Mouse (Mus musculus): ENCODE measurements around the gene Itgb2.

Gene Itgb2

GRCm38 (mm10) chr10:77553285-77553684, 23.2 kb downstream of the Itgb2 start:
- DNase-seq: no peak

- no peak for DNase-seq
Observed at GRCm38 (mm10) chr10:77554918-77555317, 24.9 kb downstream of the Itgb2 start.

GRCm38 (mm10) chr10:77556631-77557030, 26.6 kb downstream of the Itgb2 start:
- no peak for DNase-seq

GRCm38 (mm10) chr10:77557641-77558040, 27.6 kb downstream of the Itgb2 start:
- peak; percentile 36 for DNase-seq

GRCm38 (mm10) chr10:77560090-77560489, 30.0 kb downstream of the Itgb2 start:
- no peak for DNase-seq

GRCm38 (mm10) chr10:77560830-77561229, 30.8 kb downstream of the Itgb2 start:
- DNase-seq: no peak

- DNase-seq: no peak
Observed at GRCm38 (mm10) chr10:77561508-77561907, 31.5 kb downstream of the Itgb2 start.

- DNase-seq: no peak
Observed at GRCm38 (mm10) chr10:77565005-77565404, 35.0 kb downstream of the Itgb2 start.

GRCm38 (mm10) chr10:77566651-77567050, 36.6 kb downstream of the Itgb2 start:
- peak; percentile 87 for DNase-seq

- DNase-seq: no peak
Observed at GRCm38 (mm10) chr10:77569481-77569880, 39.4 kb downstream of the Itgb2 start.

- peak; percentile 48 for DNase-seq
Observed at GRCm38 (mm10) chr10:77569973-77570658, 40.1 kb downstream of the Itgb2 start.

- DNase-seq: no peak
Observed at GRCm38 (mm10) chr10:77572225-77572624, 42.2 kb downstream of the Itgb2 start.

- no peak for DNase-seq
Observed at GRCm38 (mm10) chr10:77573162-77573561, 43.1 kb downstream of the Itgb2 start.

- no peak for DNase-seq
Observed at GRCm38 (mm10) chr10:77580027-77580920, 50.2 kb downstream of the Itgb2 start.

- no peak for DNase-seq
Observed at GRCm38 (mm10) chr10:77581023-77581407, 51.0 kb downstream of the Itgb2 start.

- DNase-seq: peak; percentile 96
Observed at GRCm38 (mm10) chr10:77581408-77582284, 51.6 kb downstream of the Itgb2 start, which contains the start of gene Pttg1ip. TSS of gene Pttg1ip (plus strand) at chr10:77581720.

GRCm38 (mm10) chr10:77582285-77582618, 52.2 kb downstream of the Itgb2 start:
- DNase-seq: no peak

- DNase-seq: peak; percentile 49
Observed at GRCm38 (mm10) chr10:77583795-77584422, 53.9 kb downstream of the Itgb2 start.

- DNase-seq: no peak
Observed at GRCm38 (mm10) chr10:77586637-77587036, 56.6 kb downstream of the Itgb2 start.

GRCm38 (mm10) chr10:77587091-77587775, 57.2 kb downstream of the Itgb2 start:
- peak; percentile 40 for DNase-seq

- DNase-seq: peak; percentile 45
Observed at GRCm38 (mm10) chr10:77588036-77588435, 58.0 kb downstream of the Itgb2 start.

GRCm38 (mm10) chr10:77589117-77589516, 59.1 kb downstream of the Itgb2 start:
- no peak for DNase-seq
